ENCODE assay signal across 9 mouse cellular contexts in the genomic region with DNA sequence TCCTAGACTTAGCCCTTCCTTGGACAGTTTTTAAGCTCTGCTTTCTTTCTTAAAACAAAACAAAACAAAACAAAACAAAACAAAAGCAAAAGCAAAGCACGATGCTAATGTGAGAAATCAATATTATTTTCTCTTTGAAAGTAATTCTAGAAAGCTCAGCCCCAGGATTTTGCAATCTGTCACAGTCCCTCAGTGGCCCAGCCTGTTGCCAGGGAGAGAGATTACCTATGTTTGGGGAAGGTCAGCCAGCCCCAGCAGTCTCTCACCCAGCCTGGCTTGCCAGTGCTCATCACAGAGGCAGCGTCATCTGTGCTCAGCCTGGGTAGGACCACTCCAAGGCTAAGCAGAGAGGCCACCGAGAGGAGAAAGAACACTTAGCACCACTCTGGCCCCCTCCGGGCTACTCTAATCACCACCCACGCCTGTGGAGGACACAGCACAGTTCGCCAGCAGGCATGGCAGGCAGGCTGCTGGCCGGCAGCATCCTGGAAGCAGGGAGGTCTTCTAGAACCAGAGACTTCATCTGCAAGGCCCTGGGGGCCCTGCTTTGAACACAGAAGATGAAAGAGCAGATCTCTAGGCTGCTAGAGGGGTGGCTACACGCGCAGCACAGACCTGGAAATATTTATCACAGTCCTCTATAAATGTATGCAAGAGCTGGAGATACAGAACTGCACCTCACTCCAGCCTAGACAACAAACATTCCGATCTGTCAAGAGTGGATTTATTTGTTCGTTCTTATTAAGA. TPM values are rescaled to one million over a fixed set of nuclear protein-coding genes. Genes with fewer than 3 reads are reported as not detected.
A peak's percentile ranks its signal among the peaks of the same experiment; 100 is the strongest.
DNase-seq lines count a peak whose midpoint lies in the region; ATAC-seq and TF ChIP-seq lines count a peak whose summit lies in the region.
"Had no signal": no experiment of that assay in that cellular context is flagged by ENCODE, and none has a peak within 500 bp of the region (broad histone marks: within the 10 kb centered on the region; RNA-seq: fewer than 3 reads in every experiment).

No protein-coding gene starts in this region.

- no peak overlapping the region for H3K9ac ChIP-seq in heart, embryonic 11.5 days (ENCODE audit: low read depth, low read length)
- H3K9ac ChIP-seq in heart, postnatal 0 days (replicated peaks; ENCODE audit: low read depth, low read length), result no peak overlapping the region

- 26% methylated on average over 11 of the region's 11 CpGs for WGBS in heart, embryonic 11.5 days (ENCODE audit: insufficient replicate concordance)
- WGBS in heart, postnatal 0 days, result 18% methylated on average over 11 of the region's 11 CpGs

- no peak overlapping the region for H3K27ac ChIP-seq in heart, embryonic 11.5 days (ENCODE audit: low read depth, low read length)
- no peak overlapping the region for H3K27ac ChIP-seq in heart, postnatal 0 days (ENCODE audit: low read depth)

- 0 out of 2 replicates have a peak, but pooled peaks cover under 1% of the 10 kb centered on the region for H3K9me3 ChIP-seq in heart, embryonic 11.5 days (replicated peaks; ENCODE audit: control insufficient read depth, low read length)
- H3K9me3 ChIP-seq in heart, postnatal 0 days (replicated peaks; ENCODE audit: control insufficient read depth, low read length), result no peaks in the 10 kb centered on the region

- no peak for TF ChIP-seq CTCF in heart, postnatal 0 days (IDR thresholded peaks at IDR 0.05; ENCODE audit: low read depth)

- no peak overlapping the region for H3K4me3 ChIP-seq in heart, embryonic 11.5 days (ENCODE audit: low read depth, low read length)
- H3K4me3 ChIP-seq in heart, postnatal 0 days (ENCODE audit: low read depth, low read length), result no peak overlapping the region

- H3K27me3 ChIP-seq in heart, embryonic 11.5 days (ENCODE audit: control insufficient read depth, insufficient read depth, low read length), result no peaks in the 10 kb centered on the region
- no peaks in the 10 kb centered on the region for H3K27me3 ChIP-seq in heart, postnatal 0 days (ENCODE audit: control insufficient read depth, insufficient read depth, low read length)

- H3K36me3 ChIP-seq in heart, embryonic 11.5 days (ENCODE audit: control insufficient read depth, insufficient read depth, low read length), result no peaks in the 10 kb centered on the region
- no peaks in the 10 kb centered on the region for H3K36me3 ChIP-seq in heart, postnatal 0 days (replicated peaks; ENCODE audit: control insufficient read depth, insufficient read depth, low read length)

- DNase-seq in heart, adult 18-20 months, result no peak
- peak; percentile 77 to 87 for DNase-seq in cerebellum, postnatal 10 days
- DNase-seq in heart, postnatal 0 days (ENCODE audit: low spot score), result peak; percentile 18
- peak; percentile 29 for DNase-seq in neural tube, embryonic 10.5 days (ENCODE audit: extremely low spot score, low spot score)
- no peak for DNase-seq in kidney, adult 8-10 months
- DNase-seq: kidney, adult 9 months had no signal

- no peak for TF ChIP-seq EP300 in heart, postnatal 0 days (IDR thresholded peaks at IDR 0.05; ENCODE audit: low read depth)

- ATAC-seq in heart, embryonic 11.5 days (replicated peaks; ENCODE audit: insufficient number of reproducible peaks, low FRiP score, low TSS enrichment), result peak; percentile 55; the same call in 1 of the 2 replicates
- ATAC-seq in heart, postnatal 0 days (ENCODE audit: insufficient read depth, low read depth), result peak; percentile 53; the same call in 1 of the 2 replicates
- no peak for ATAC-seq in granulocyte monocyte progenitor cell, adult 5-6 weeks (replicated peaks; ENCODE audit: poor library complexity, severe bottlenecking)
- ATAC-seq in CD4-positive, CD25-positive, alpha-beta regulatory T cell, adult 4 months, result no peak

- H3K4me1 ChIP-seq in heart, embryonic 11.5 days (ENCODE audit: control insufficient read depth, insufficient read depth, low read length), result peaks cover 4% of the 10 kb centered on the region; the same call in 1 of the 2 replicates
- H3K4me1 ChIP-seq in heart, postnatal 0 days (ENCODE audit: control insufficient read depth, insufficient read depth), result no peaks in the 10 kb centered on the region; the same call in 1 of the 2 replicates

- H3K4me2 ChIP-seq in heart, embryonic 11.5 days, result peak overlapping the region; percentile 40
- peak overlapping the region; percentile 13 for H3K4me2 ChIP-seq in heart, postnatal 0 days (ENCODE audit: low read depth, low read length)

RNA-seq across cellular contexts. Expression of a gene that starts 14.6 kb away (rescaled TPM):
- polyA plus RNA-seq in heart, embryonic 11.5 days (2014; fragmentation: Nextera tagmentation; extraction: Ambion mirVana), result 5.6 and 6.0 TPM in 2 replicates
- 10 to 100 TPM; 48.4 to 52.4 TPM for total RNA-seq in heart, adult 18-20 months (2021)
- total RNA-seq in heart, postnatal 0 days (2014; rRNA removed; ENCODE audit: low replicate concordance), result 81.4 and 84.7 TPM in 2 replicates
- polyA plus RNA-seq in heart, postnatal 0 days (2015; fragmentation: Nextera tagmentation; extraction: Ambion mirVana), result 9.6 and 11.3 TPM in 2 replicates
- not detected in 2 replicates for total RNA-seq in granulocyte monocyte progenitor cell, adult 5-6 weeks (2014; fragmentation: Nextera tagmentation)
- not detected in 2 replicates for total RNA-seq in granulocyte monocyte progenitor cell, adult 5-6 weeks (2017)
- under 1 TPM; 0.08 to 0.14 TPM for polyA plus RNA-seq in CD4-positive, CD25-positive, alpha-beta regulatory T cell, adult 4 months (2017; shearing (Covaris generic))

Comparison
In these comparisons a context has a peak if more than half of its experiments do, and no peak if none do; other contexts are left out.
1. DNase-seq: peak in cerebellum, postnatal 10 days (2 of 2), heart, postnatal 0 days (single experiment) and neural tube, embryonic 10.5 days (single experiment); none in heart, adult 18-20 months (0 of 2) and kidney, adult 8-10 months (0 of 2).
2. ATAC-seq: peak in heart, embryonic 11.5 days (single experiment) and heart, postnatal 0 days (single experiment); none in granulocyte monocyte progenitor cell, adult 5-6 weeks (single experiment) and CD4-positive, CD25-positive, alpha-beta regulatory T cell, adult 4 months (single experiment).
3. RNA of a gene that starts 14.6 kb away (total RNA-seq): 81.4 to 84.7 TPM in heart, postnatal 0 days and 48.4 to 52.4 TPM in heart, adult 18-20 months; not detected in granulocyte monocyte progenitor cell, adult 5-6 weeks; every median in the first group is over 10 times any median in the second.